Mouse (Mus musculus) spleen, postnatal 4 days (tissue): Measurements from ENCODE around the gene Nudt1.

Source experiments
- DNase-seq, 2 experiments: peaks; one replicate each; pipeline ENCODE4 v3.0.0; 2022; ENCODE audit warnings: low spot score in 2 of 2

The Nudt1 gene

GRCm38 (mm10) chr5:140383559-140383958, 62.1 kb downstream of the Nudt1 start:
- DNase-seq, result no peak

- DNase-seq, result no peak
Observed at GRCm38 (mm10) chr5:140384462-140384861, 63.0 kb downstream of the Nudt1 start.

- no peak for DNase-seq
Observed at GRCm38 (mm10) chr5:140387236-140387635, 65.8 kb downstream of the Nudt1 start.
